Mouse (Mus musculus) liver, postnatal 0 days (tissue): ENCODE data around the gene Gipr.

ENCODE experiments used
- CTCF ChIP-seq: sonication (generic); IDR thresholded peaks from 2 replicates; pipeline ENCODE4 v1.5.1; 2016; ENCODE audit warnings: antibody characterized with exemption, low read depth
- EP300 ChIP-seq: IDR thresholded peaks from 2 replicates; pipeline ENCODE4 v1.6.1; 2016; ENCODE audit warnings: antibody characterized with exemption, low read depth, mild to moderate bottlenecking

GRCm38 (mm10) chr7:19196676-19197075, 30.7 kb upstream of the Gipr start:
- TF ChIP-seq EP300, result no peak
- TF ChIP-seq CTCF, result peak; percentile 63
